Mouse (Mus musculus): ENCODE data around the gene Gm20388.

- TF ChIP-seq ZC3H11A (IDR thresholded peaks at IDR 0.05; ENCODE audit: borderline replicate concordance, low read depth, low read length) (no peak), CHD2 (IDR thresholded peaks at IDR 0.05; ENCODE audit: low read depth, low read length) (no peak), MAFK (IDR thresholded peaks at IDR 0.05; ENCODE audit: insufficient read depth, low read depth, low read length) (no peak)
Observed at GRCm38 (mm10) chr8:121905420-121905819, 1994.8 kb downstream of the Gm20388 start.
